Mouse (Mus musculus) E14TG2a.4 (cell line): ENCODE data around the gene Mast4.

Experiments
- H3K27me3 ChIP-seq: 2 replicates; pipeline ENCODE4 v1.6.1; 2014; ENCODE audit warnings: low read length, control low read depth; ENCODE audit not compliant: insufficient read depth
- H3K36me3 ChIP-seq: 2 replicates; pipeline ENCODE4 v1.6.1; 2014; ENCODE audit warnings: low read length, control low read depth; ENCODE audit not compliant: insufficient read depth
- H3K4me1 ChIP-seq: replicated peaks from 2 replicates; pipeline ENCODE4 v1.6.1; 2014; ENCODE audit warnings: low read depth, low read length, control low read depth
- H3K4me3 ChIP-seq: replicated peaks from 2 replicates; pipeline ENCODE4 v1.5.1; 2014; ENCODE audit warnings: mild to moderate bottlenecking, low read length
- H3K9me3 ChIP-seq: 2 replicates; pipeline ENCODE4 v1.6.1; 2014; ENCODE audit warnings: low read length, control low read depth
- CTCF ChIP-seq: conservative IDR thresholded peaks from 2 replicates; pipeline ENCODE4 v1.5.1; 2014; ENCODE audit warnings: low read length
- NANOG ChIP-seq: IDR thresholded peaks from 2 replicates; pipeline ENCODE4 v1.6.1; 2014; ENCODE audit warnings: borderline replicate concordance, low read length, mixed read lengths
- POU5F1 ChIP-seq: IDR thresholded peaks from 2 replicates; pipeline ENCODE4 v1.6.1; 2014; ENCODE audit warnings: low read length, borderline replicate concordance

Mast4 gene

DNA sequence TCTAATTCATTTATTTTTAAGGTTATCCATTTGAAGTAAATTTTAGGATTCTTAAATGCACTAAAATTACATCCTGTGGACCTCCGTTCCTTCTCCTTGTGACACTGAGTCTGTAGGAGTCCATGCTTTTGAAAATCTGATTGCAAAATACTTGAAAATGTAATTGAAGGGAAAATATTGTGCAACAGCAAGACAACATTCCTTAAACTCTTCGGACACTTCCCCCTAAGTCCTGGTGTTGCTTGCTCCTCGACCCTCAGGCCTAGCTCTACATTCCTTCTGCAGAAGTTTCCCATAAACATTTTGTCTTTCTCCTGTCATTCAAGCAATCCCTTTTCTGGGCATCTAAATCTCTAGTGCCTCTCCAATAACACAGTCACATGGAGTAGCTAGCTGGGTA, 474.2 kb downstream of the Mast4 start:
- H3K36me3 ChIP-seq: no peaks in the 10 kb centered on the region
- no peak for TF ChIP-seq POU5F1
- no peak for TF ChIP-seq NANOG
- no peak for TF ChIP-seq CTCF
- no peaks in the 10 kb centered on the region for H3K9me3 ChIP-seq

DNA sequence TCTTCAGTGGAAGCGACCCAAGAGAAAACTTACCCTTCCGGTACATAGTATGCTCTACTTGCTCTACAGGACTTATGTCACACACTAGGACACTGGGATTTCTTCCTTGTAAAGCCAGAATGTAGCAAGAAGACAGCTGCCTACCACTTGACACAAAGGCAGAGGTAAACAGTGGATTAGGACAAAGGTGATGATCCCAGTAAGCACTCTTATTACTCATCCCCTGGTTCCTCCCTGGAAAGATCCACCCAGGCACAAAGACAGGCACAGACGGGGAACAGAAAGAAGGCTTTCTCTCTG, 476.8 kb downstream of the Mast4 start:
- no peaks in the 10 kb centered on the region for H3K9me3 ChIP-seq
- H3K36me3 ChIP-seq: no peaks in the 10 kb centered on the region
- TF ChIP-seq CTCF (no peak), POU5F1 (no peak), NANOG (no peak)
- no peaks in the 10 kb centered on the region for H3K4me1 ChIP-seq
- H3K27me3 ChIP-seq: no peaks in the 10 kb centered on the region
- no peak overlapping the region for H3K4me3 ChIP-seq

More for the DNA sequence above, 474.2 kb downstream of the Mast4 start:
- Histone ChIP-seq H3K4me1 (no peaks in the 10 kb centered on the region), H3K27me3 (no peaks in the 10 kb centered on the region), H3K4me3 (no peak overlapping the region)

DNA sequence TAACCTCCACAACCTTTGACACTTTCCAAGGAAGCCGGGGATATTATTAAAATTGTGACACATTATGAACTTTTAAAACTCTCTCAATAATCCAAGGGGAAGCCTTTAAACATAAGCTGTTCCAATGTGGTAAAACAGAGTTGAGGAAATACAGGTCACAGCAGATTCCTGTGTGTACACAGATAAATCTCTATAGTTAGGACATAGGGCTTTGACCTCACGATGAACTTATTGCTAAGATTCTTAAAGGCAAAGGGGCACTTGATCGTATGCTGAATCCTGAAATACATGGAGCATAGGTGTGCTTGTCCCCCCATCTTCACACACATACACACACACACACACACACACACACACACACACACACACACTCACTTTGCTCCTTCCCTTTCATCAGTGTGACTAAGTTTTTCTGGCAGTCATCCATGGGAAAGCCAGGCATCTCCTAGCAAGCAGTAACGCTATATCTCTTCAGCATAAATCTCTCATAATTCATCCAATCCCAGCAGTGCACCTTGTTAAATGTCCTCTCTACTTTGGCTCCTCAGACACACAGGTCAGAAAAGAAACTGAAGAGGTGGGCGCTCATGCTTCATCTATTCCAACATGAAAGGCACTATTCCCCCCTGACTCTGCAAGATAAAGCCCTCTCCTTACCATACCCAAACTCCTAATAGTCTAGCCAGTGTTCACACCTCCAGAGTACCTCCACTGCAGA, 477.3 kb downstream of the Mast4 start:
- no peaks in the 10 kb centered on the region for H3K36me3 ChIP-seq
- no peak for TF ChIP-seq CTCF
- no peak for TF ChIP-seq NANOG
- no peak for TF ChIP-seq POU5F1
- H3K4me3 ChIP-seq: no peak overlapping the region
- no peaks in the 10 kb centered on the region for H3K4me1 ChIP-seq
- H3K27me3 ChIP-seq: no peaks in the 10 kb centered on the region
- H3K9me3 ChIP-seq: no peaks in the 10 kb centered on the region

DNA sequence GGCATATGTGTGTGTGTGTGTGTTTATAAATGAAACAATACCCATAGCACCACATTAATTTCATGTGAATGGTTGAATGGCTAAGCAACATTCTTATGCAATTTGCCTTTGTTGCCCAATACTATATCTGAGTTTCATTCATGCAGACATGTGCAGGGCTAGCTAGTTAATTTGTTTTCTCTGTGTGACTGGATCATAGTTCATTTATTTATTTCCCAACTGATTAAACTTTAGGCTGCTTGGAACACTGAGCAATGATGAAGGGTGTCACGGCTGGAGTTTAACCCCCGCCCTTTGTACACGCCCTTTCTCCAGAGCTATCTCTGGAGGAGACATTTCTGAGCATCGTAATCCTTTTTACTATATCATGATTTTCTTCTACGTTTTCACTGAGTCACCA, 481.4 kb downstream of the Mast4 start:
- TF ChIP-seq NANOG: no peak
- no peak for TF ChIP-seq CTCF
- TF ChIP-seq POU5F1: no peak
- Histone ChIP-seq H3K27me3 (no peaks in the 10 kb centered on the region), H3K36me3 (no peaks in the 10 kb centered on the region), H3K9me3 (no peaks in the 10 kb centered on the region), H3K4me3 (no peak overlapping the region), H3K4me1 (peaks cover 7% of the 10 kb centered on the region)

DNA sequence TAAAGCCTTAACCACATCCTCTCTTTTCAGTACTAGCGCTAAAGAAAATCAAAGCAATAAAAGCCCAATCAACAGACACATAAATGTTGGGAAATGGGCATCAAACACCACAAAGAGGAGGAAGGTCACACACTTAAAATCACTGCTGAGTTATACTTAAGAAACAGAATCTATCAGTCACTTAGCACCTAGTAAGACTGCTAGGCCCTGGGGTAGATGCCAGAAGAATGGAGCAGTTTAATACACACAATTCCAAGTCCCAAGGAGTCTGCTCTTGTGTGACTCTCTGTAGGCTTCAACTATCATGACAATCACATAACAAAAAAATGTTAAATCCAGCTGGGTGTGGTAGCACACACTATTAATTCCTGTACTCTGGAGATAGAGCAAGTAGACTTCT, 483.0 kb downstream of the Mast4 start:
- TF ChIP-seq NANOG: no peak
- TF ChIP-seq CTCF: no peak
- no peak for TF ChIP-seq POU5F1
- Histone ChIP-seq H3K27me3 (no peaks in the 10 kb centered on the region), H3K36me3 (no peaks in the 10 kb centered on the region), H3K9me3 (no peaks in the 10 kb centered on the region), H3K4me3 (no peak overlapping the region), H3K4me1 (peaks cover 7% of the 10 kb centered on the region)

DNA sequence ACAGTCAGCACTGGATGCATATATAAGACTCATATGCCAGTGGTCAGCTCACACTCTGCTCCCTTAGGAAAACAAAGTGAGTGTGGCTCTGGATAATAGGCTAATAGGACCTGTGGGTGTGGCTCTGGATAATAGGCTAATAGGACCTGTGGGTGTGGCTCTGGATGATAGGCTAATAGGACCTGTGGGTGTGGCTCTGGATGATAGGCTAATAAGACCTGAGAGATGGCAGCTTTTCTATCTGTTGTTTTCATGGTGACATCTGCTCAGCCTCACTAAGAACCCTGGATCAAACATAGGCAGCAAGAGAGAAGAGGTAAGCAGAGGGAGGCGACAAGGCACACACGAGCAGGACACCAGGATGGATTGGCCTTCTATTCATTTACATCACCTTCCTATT, 483.7 kb downstream of the Mast4 start:
- Histone ChIP-seq H3K4me3 (no peak overlapping the region), H3K9me3 (no peaks in the 10 kb centered on the region), H3K27me3 (no peaks in the 10 kb centered on the region), H3K36me3 (no peaks in the 10 kb centered on the region), H3K4me1 (peaks cover 7% of the 10 kb centered on the region)
- no peak for TF ChIP-seq CTCF
- TF ChIP-seq NANOG: no peak
- TF ChIP-seq POU5F1: no peak

DNA sequence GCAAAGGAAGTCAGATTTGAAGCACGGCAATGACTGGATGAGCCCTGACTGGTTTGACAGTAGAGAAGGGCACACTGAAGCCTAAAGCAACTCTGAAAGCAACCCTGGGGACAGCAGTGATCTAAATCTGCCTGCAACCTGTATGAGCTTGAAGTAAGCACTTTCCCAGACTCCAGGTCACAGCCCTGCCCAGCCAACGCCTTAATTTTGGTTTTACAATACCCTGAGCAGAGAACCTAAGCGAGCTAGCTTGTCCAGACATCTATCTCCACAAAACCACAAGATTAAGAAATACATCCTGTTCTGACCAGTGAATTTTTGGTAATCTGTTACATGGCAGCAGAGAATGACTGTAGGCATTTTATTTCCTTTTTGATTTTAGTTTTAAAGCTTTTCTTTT, 485.2 kb downstream of the Mast4 start:
- TF ChIP-seq POU5F1 (no peak), CTCF (no peak), NANOG (no peak)
- Histone ChIP-seq H3K9me3 (no peaks in the 10 kb centered on the region), H3K27me3 (no peaks in the 10 kb centered on the region), H3K4me1 (peaks cover 7% of the 10 kb centered on the region), H3K4me3 (no peak overlapping the region), H3K36me3 (no peaks in the 10 kb centered on the region)

DNA sequence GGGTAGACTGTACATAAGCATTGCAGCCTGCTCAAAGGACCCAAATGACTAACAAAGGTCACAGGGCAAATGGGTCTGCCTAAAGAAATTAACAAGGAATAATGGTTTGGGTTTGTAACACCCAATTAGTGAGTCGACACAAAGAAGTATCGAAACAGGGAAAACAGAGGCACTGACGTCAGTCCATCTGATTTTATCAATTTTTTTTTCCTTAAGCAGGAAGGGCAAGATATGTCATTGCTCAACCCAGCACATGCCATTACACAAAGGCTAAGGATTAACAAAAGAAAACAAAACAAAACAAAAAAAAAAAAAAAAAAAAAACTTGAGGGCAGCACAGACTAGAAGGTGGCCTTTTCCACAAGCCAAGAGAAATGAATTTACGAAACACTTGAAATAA, 487.8 kb downstream of the Mast4 start:
- no peak for TF ChIP-seq NANOG
- H3K27me3 ChIP-seq: no peaks in the 10 kb centered on the region
- H3K36me3 ChIP-seq: no peaks in the 10 kb centered on the region
- peaks cover 18% of the 10 kb centered on the region for H3K4me1 ChIP-seq
- H3K4me3 ChIP-seq: no peak overlapping the region
- H3K9me3 ChIP-seq: no peaks in the 10 kb centered on the region

DNA sequence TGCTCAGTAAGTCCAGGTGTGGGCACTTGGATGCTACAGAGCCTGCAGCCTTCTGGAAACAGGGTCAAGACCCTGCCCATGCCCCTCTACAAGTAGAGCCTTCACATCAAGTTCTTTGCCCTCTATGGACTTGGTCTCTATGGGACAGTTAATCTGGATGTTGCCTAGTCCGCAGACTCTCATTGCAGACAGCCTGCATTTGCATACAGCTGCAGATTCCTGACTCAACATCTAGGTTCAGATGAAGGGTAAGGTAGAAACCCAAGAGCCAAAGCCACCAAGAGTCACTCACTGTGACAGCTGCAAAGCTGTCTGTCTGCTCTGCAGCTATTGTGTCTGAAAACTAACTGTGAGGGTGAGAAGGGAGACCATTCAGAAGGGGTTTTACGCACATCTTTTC, 491.6 kb downstream of the Mast4 start:
- H3K27me3 ChIP-seq: no peaks in the 10 kb centered on the region
- no peak overlapping the region for H3K4me3 ChIP-seq
- H3K36me3 ChIP-seq: no peaks in the 10 kb centered on the region
- TF ChIP-seq NANOG (no peak), POU5F1 (no peak), CTCF (no peak)
- peaks cover 40% of the 10 kb centered on the region for H3K4me1 ChIP-seq
- H3K9me3 ChIP-seq: no peaks in the 10 kb centered on the region
